Mouse (Mus musculus): ENCODE data around the gene Gm48551. TPM values are rescaled to one million over a fixed set of nuclear protein-coding genes. Genes with fewer than 3 reads are reported as not detected.

The Gm48551 gene
- polyA plus RNA-seq, 1 experiment from 2014 or later, result 3.6 TPM

DNA sequence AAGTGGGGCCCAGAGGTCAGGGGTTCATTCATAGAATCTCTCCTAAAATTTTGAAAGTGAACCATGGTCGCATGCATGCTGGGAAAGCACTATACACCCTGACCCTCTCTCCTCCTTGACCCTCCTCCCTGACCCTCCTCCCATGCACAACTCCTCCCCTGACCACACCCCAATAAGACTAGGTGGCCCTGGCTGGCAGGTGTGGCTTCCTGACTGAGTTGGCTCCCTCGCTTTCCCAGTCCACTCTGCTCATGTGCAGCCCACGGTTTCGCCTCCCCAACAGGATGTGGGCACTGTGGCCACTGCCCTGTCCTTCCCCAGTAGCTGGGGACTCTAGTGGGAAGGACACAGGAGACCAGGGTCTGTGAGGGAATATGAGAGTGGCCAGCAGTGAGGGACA, 26.1 kb downstream of the Gm48551 start:
- ATAC-seq, result no peak
- H3K4me2 ChIP-seq (ENCODE audit: low read length), result no peak overlapping the region
- 0 out of 2 replicates have a peak, but pooled peaks cover 5% of the 10 kb centered on the region for H3K27me3 ChIP-seq (replicated peaks; ENCODE audit: control insufficient read depth, insufficient read depth, low read length)
- H3K36me3 ChIP-seq (ENCODE audit: control insufficient read depth, insufficient read depth, low read length), result peaks cover 20% of the 10 kb centered on the region
- H3K9me3 ChIP-seq (replicated peaks; ENCODE audit: control insufficient read depth, low read length), result no peaks in the 10 kb centered on the region
- no peak for DNase-seq (ENCODE audit: low spot score)
- no peak overlapping the region for H3K27ac ChIP-seq (ENCODE audit: low read depth, low read length)
- H3K4me1 ChIP-seq (ENCODE audit: control insufficient read depth, insufficient read depth, low read length), result peaks cover 25% of the 10 kb centered on the region
- no peak overlapping the region; the same call in 1 of the 2 replicates for H3K9ac ChIP-seq (ENCODE audit: low read length)
- 63% methylated on average over 4 of the region's 4 CpGs for WGBS
- H3K4me3 ChIP-seq (ENCODE audit: low read depth, low read length), result no peak overlapping the region

DNA sequence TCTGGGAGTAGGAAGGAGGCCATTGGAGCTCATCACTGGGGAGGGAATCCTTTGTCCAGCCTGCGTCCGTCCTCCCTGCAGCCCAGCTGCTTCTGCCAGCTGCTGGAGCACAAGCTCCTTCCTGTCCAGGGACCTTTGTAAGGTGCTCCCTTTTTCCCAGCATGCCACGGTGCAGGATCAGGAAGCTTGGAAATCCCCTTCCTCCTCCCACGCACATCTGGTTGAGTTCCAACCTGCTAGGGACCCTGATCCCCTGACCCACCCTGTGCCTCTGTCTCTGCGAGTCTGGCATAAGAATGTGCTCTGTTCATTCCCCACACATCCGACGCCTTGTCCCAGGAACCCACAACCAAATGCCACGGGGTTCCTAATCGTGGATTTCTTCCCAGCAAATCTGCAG, 26.7 kb downstream of the Gm48551 start:
- DNase-seq (ENCODE audit: low spot score) (no peak), ATAC-seq (no peak)
- WGBS, result 83% methylated on average over 9 of the region's 9 CpGs
- H3K27ac ChIP-seq (ENCODE audit: low read depth, low read length), result peak overlapping the region; percentile 71; the same call in 1 of the 2 replicates
- H3K4me3 ChIP-seq (ENCODE audit: low read depth, low read length), result no peak overlapping the region
- H3K27me3 ChIP-seq (replicated peaks; ENCODE audit: control insufficient read depth, insufficient read depth, low read length), result 0 out of 2 replicates have a peak, but pooled peaks cover 5% of the 10 kb centered on the region
- no peaks in the 10 kb centered on the region for H3K9me3 ChIP-seq (replicated peaks; ENCODE audit: control insufficient read depth, low read length)
- no peak overlapping the region for H3K9ac ChIP-seq (ENCODE audit: low read length)
- peaks cover 27% of the 10 kb centered on the region for H3K4me1 ChIP-seq (ENCODE audit: control insufficient read depth, insufficient read depth, low read length)
- no peak overlapping the region for H3K4me2 ChIP-seq (ENCODE audit: low read length)
- H3K36me3 ChIP-seq (ENCODE audit: control insufficient read depth, insufficient read depth, low read length), result peaks cover 20% of the 10 kb centered on the region

DNA sequence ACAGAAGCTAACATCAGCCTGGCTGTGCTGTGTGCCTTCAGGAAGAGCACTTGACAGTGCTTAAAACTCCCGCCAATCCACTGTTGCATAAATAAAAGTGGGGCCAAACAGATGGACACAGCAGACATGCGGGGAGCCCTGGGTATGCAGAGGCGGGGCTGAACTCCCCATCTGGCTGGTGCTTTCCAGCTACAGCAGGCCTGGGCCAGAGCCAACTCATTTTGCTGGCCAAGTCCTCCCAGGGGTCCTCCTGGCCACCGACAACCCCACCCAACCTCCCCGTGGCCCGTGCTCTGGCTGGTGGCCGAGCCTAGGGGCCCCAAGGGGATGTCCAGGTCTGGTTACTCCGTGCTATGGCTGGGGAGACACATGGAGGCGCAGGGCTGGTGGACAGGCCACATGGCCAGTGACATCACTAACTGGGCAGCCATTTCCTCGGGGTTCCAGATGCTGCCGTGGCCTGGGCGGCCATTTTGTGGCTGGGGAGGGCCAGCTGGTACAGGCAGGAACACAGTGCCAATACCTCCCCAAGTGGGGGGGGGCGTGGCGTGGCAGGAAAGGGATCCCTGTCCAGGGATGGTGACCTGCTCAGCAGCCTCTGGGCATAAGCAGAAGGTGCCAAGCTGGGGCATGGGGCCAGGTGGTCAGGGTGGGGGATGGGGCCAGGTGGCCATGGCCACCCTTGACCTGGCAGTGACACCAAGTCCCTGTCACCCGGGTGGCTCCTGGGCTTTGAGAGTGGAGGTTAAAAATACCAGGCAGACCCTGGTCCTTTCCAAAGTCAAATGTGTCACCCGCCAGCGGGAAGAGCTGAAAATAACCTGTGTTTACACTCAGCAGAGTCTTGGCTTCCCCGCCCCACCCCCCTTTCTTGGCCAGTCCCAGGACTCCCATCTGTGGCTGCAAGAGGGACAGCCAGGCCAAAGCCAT, 27.5 kb downstream of the Gm48551 start:
- Histone ChIP-seq H3K9ac (ENCODE audit: low read length) (no peak overlapping the region), H3K27me3 (replicated peaks; ENCODE audit: control insufficient read depth, insufficient read depth, low read length) (0 out of 2 replicates have a peak, but pooled peaks cover 5% of the 10 kb centered on the region), H3K4me3 (ENCODE audit: low read depth, low read length) (no peak overlapping the region), H3K4me2 (ENCODE audit: low read length) (no peak overlapping the region), H3K4me1 (ENCODE audit: control insufficient read depth, insufficient read depth, low read length) (peaks cover 32% of the 10 kb centered on the region), H3K36me3 (ENCODE audit: control insufficient read depth, insufficient read depth, low read length) (peaks cover 14% of the 10 kb centered on the region), H3K27ac (ENCODE audit: low read depth, low read length) (peak overlapping the region; percentile 71), H3K9me3 (replicated peaks; ENCODE audit: control insufficient read depth, low read length) (no peaks in the 10 kb centered on the region)
- ATAC-seq (no peak), DNase-seq (ENCODE audit: low spot score) (peak; percentile 63)
- 69% methylated on average over 18 of the region's 18 CpGs for WGBS

DNA sequence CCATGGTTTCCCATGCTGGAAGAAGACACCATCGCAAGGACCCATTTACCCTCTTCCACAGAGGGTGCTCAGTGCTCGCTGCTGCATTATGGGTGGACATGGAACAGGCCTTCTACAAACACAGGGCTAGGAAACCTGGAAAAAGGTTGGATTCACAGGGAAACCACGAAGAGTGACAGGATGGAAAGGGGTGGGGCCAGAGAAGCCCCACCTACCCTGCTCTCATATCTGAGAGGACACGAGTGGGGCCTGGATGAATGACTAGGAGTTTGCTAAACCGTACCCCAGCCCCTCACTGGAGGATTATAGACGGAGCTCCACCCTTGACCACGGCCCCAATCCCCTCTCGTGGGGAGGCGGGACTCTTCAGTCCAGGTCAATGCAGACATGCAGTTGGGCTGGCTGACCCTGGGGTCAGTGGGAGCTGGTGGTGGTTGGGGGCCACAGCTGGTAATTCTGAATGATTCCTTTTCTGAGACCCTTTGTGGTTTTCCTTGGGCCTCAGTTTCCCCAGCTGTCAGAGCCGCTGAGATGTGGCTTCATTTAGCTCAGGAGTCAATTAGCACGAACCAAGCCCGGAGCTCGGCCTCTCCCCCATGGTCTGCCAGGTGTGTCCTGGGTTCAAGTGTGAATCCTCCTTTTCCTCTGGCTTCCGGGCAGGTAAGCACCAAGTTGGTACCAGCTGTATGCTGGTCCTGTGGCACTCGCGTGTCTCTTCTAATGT, 28.5 kb downstream of the Gm48551 start:
- Histone ChIP-seq H3K4me3 (ENCODE audit: low read depth, low read length) (no peak overlapping the region), H3K27me3 (replicated peaks; ENCODE audit: control insufficient read depth, insufficient read depth, low read length) (0 out of 2 replicates have a peak, but pooled peaks cover 5% of the 10 kb centered on the region), H3K4me2 (ENCODE audit: low read length) (no peak overlapping the region), H3K9me3 (replicated peaks; ENCODE audit: control insufficient read depth, low read length) (no peaks in the 10 kb centered on the region), H3K9ac (ENCODE audit: low read length) (no peak overlapping the region), H3K27ac (ENCODE audit: low read depth, low read length) (0 out of 2 replicates have a peak overlapping the region, but pooled peaks have one; percentile 71), H3K36me3 (ENCODE audit: control insufficient read depth, insufficient read depth, low read length) (peaks cover 8% of the 10 kb centered on the region; the same call in 1 of the 2 replicates), H3K4me1 (ENCODE audit: control insufficient read depth, insufficient read depth, low read length) (peaks cover 35% of the 10 kb centered on the region)
- no peak for DNase-seq (ENCODE audit: low spot score)
- WGBS, result 82% methylated on average over 16 of the region's 16 CpGs
- no peak for ATAC-seq

DNA sequence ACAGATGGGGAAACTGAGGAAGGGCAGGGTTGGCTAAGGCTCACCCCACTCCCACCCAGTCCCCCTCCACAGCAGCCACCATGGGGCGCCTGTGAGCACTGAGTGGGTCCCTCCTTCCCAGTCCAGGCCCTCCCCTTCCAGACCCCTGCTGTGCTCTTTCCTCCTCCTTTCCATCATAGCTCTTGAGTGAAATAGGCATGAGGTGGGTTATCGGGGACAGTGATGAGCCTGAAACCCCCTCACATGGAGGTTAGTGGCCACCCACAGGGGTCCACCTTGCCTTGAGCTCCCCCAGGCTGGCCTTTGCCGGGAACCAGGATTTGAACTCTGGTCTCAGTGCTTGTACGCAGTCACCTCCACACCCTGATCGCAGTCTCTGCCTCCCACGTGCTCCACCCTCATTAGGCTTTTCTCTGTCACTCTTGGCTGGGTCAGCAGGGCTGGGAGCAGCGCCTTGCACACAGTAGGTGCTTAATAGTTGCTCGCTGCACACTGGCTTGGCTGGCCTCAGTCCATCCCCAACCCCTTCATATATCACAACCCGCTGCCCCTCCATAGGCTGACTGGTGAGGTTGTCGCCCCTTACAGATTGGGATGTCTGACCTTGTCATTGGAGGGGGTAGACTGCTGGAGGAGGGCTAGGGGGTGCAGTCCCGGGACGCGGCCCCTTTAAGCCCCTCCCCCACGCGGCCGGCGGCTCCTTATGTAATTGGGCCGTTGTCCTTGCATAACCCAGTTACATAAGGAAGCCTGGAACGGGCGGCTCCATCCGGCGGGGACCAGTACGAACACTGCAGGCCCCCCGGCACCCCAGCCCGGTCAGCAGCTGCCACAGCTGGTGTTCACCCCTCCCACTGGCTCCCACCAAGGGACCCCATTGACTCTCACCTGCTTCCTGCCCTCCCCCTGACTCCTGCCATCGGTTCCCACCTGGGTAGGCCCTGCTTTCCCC, 29.3 kb downstream of the Gm48551 start:
- H3K27me3 ChIP-seq (replicated peaks; ENCODE audit: control insufficient read depth, insufficient read depth, low read length), result no peaks in the 10 kb centered on the region
- H3K4me2 ChIP-seq (ENCODE audit: low read length), result peak overlapping the region; percentile 36
- H3K4me1 ChIP-seq (ENCODE audit: control insufficient read depth, insufficient read depth, low read length), result peaks cover 39% of the 10 kb centered on the region
- peak overlapping the region; percentile 46; the same call in 1 of the 2 replicates for H3K9ac ChIP-seq (ENCODE audit: low read length)
- H3K9me3 ChIP-seq (replicated peaks; ENCODE audit: control insufficient read depth, low read length), result no peaks in the 10 kb centered on the region
- H3K27ac ChIP-seq (ENCODE audit: low read depth, low read length), result no peak overlapping the region
- H3K4me3 ChIP-seq (ENCODE audit: low read depth, low read length), result peak overlapping the region; percentile 8; the same call in 1 of the 2 replicates
- DNase-seq (ENCODE audit: low spot score), result peak; percentile 63
- H3K36me3 ChIP-seq (ENCODE audit: control insufficient read depth, insufficient read depth, low read length), result no peaks in the 10 kb centered on the region
- no peak for ATAC-seq
- 25% methylated on average over 26 of the region's 26 CpGs for WGBS

DNA sequence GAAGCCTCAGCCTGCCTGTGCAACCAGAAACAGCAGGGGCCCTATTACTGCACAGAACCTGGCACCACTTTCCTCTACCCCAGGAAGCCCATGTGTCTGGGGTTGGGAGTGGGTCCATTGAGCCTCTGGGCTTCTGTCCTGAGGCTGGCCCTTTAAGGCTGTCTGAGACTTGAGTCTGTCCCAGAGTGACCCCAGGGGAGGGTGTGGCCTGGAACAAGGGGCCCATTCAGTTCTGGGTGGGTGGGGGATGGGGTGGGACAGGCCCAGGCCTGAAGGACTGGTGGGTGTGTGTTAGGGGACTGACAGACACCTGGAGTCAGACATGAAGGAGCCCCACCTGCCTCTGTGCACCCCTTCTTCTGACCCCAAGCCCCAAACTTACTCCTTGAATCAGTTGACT, 30.4 kb downstream of the Gm48551 start:
- Histone ChIP-seq H3K9ac (ENCODE audit: low read length) (no peak overlapping the region), H3K36me3 (ENCODE audit: control insufficient read depth, insufficient read depth, low read length) (peaks cover 7% of the 10 kb centered on the region; the same call in 1 of the 2 replicates), H3K27me3 (replicated peaks; ENCODE audit: control insufficient read depth, insufficient read depth, low read length) (no peaks in the 10 kb centered on the region), H3K4me2 (ENCODE audit: low read length) (no peak overlapping the region), H3K27ac (ENCODE audit: low read depth, low read length) (no peak overlapping the region), H3K4me3 (ENCODE audit: low read depth, low read length) (no peak overlapping the region), H3K9me3 (replicated peaks; ENCODE audit: control insufficient read depth, low read length) (no peaks in the 10 kb centered on the region), H3K4me1 (ENCODE audit: control insufficient read depth, insufficient read depth, low read length) (peaks cover 40% of the 10 kb centered on the region)
- DNase-seq (ENCODE audit: low spot score) (peak; percentile 47), ATAC-seq (no peak)

DNA sequence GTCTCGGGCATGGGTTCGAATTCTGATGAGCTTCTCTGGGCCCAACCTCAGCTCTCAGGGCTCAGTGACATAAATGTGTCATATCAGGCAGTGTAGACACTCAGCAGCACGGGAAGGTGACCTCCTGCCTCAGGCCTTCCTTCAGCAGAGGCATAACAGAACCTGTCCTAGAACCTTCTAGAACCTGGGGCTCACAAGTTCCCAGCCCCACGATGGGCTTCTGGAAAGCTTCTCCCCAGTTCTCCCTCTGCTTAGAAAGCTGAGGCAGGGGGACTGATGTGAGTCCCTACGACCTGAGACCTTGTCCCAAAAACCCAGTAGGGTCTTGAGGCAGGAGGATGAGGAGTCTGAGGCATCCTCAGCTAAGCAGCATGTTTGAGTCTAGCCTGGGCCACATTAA, 30.9 kb downstream of the Gm48551 start:
- peaks cover 40% of the 10 kb centered on the region for H3K4me1 ChIP-seq (ENCODE audit: control insufficient read depth, insufficient read depth, low read length)
- H3K9ac ChIP-seq (ENCODE audit: low read length), result no peak overlapping the region
- peak overlapping the region; percentile 21; the same call in 1 of the 2 replicates for H3K27ac ChIP-seq (ENCODE audit: low read depth, low read length)
- WGBS, result 76% methylated on average over 5 of the region's 5 CpGs
- no peak overlapping the region for H3K4me2 ChIP-seq (ENCODE audit: low read length)
- H3K4me3 ChIP-seq (ENCODE audit: low read depth, low read length), result no peak overlapping the region
- no peaks in the 10 kb centered on the region for H3K9me3 ChIP-seq (replicated peaks; ENCODE audit: control insufficient read depth, low read length)
- H3K36me3 ChIP-seq (ENCODE audit: control insufficient read depth, insufficient read depth, low read length), result peaks cover 10% of the 10 kb centered on the region
- ATAC-seq (no peak), DNase-seq (ENCODE audit: low spot score) (no peak)
- no peaks in the 10 kb centered on the region for H3K27me3 ChIP-seq (replicated peaks; ENCODE audit: control insufficient read depth, insufficient read depth, low read length)

Data from forebrain, embryonic 14.5 days (tissue).